Comparison of ENCODE assay signal across 29 mouse cellular contexts in genomic region chr7:92817886-92818285, GRCm38 (mm10). TPM values are rescaled to one million over a fixed set of nuclear protein-coding genes. Genes with fewer than 3 reads are reported as not detected.
DNase-seq lines count a peak whose midpoint lies in the region; ATAC-seq and TF ChIP-seq lines count a peak whose summit lies in the region.
"Had no signal": no experiment of that assay in that cellular context is flagged by ENCODE, and none has a peak within 500 bp of the region (broad histone marks: within the 10 kb centered on the region; RNA-seq: fewer than 3 reads in every experiment).

No protein-coding gene starts in this region.

- TF ChIP-seq CTCF in gastrocnemius, adult 2 months (IDR thresholded peaks at IDR 0.05): no peak
- no peak for TF ChIP-seq CTCF in liver, adult 2 months (IDR thresholded peaks at IDR 0.05; ENCODE audit: low read depth, low read length)
- no peak for TF ChIP-seq CTCF in stomach, postnatal 0 days (IDR thresholded peaks at IDR 0.05; ENCODE audit: low read depth)

- H3K9ac ChIP-seq in liver, adult 2 months (ENCODE audit: low read depth, low read length): no peak overlapping the region
- no peak overlapping the region for H3K9ac ChIP-seq in stomach, postnatal 0 days (ENCODE audit: low read length)
- H3K9ac ChIP-seq: embryonic facial prominence, embryonic 12.5 days; forebrain, embryonic 13.5 days; hindbrain, embryonic 12.5 days; neural tube, embryonic 15.5 days; stomach, embryonic 15.5 days had no signal

- 76% methylated on average over 9 of the region's 9 CpGs for WGBS in liver, adult 2 months
- WGBS in stomach, postnatal 0 days: 68% methylated on average over 9 of the region's 9 CpGs

- no peak overlapping the region for H3K4me3 ChIP-seq in gastrocnemius, adult 2 months
- H3K4me3 ChIP-seq in liver, adult 2 months (ENCODE audit: insufficient read depth, low read depth, low read length): no peak overlapping the region
- no peak overlapping the region for H3K4me3 ChIP-seq in stomach, postnatal 0 days (ENCODE audit: low read depth, low read length)
- H3K4me3 ChIP-seq: embryonic facial prominence, embryonic 12.5 days; forebrain, embryonic 13.5 days; hindbrain, embryonic 12.5 days; limb, embryonic 10.5 days; neural tube, embryonic 15.5 days; stomach, embryonic 15.5 days had no signal

- no peaks in the 10 kb centered on the region for H3K36me3 ChIP-seq in liver, adult 2 months (ENCODE audit: control insufficient read depth, insufficient read depth, low read length)
- no peaks in the 10 kb centered on the region for H3K36me3 ChIP-seq in stomach, postnatal 0 days (ENCODE audit: control insufficient read depth, insufficient read depth, low read length)
- H3K36me3 ChIP-seq: embryonic facial prominence, embryonic 12.5 days; hindbrain, embryonic 12.5 days; limb, embryonic 10.5 days; neural tube, embryonic 15.5 days; stomach, embryonic 15.5 days had no signal

- no peaks in the 10 kb centered on the region for H3K9me3 ChIP-seq in stomach, postnatal 0 days (ENCODE audit: control insufficient read depth, low read length)
- H3K9me3 ChIP-seq: embryonic facial prominence, embryonic 12.5 days; forebrain, embryonic 13.5 days; hindbrain, embryonic 12.5 days; limb, embryonic 10.5 days; neural tube, embryonic 15.5 days; stomach, embryonic 15.5 days had no signal

- peaks cover 6% of the 10 kb centered on the region; the same call in 1 of the 2 replicates for H3K4me1 ChIP-seq in liver, adult 2 months (ENCODE audit: control insufficient read depth, insufficient read depth, low read length)
- no peaks in the 10 kb centered on the region for H3K4me1 ChIP-seq in stomach, postnatal 0 days (replicated peaks; ENCODE audit: control insufficient read depth, insufficient read depth)
- H3K4me1 ChIP-seq: forebrain, embryonic 13.5 days; hindbrain, embryonic 12.5 days had no signal

- no peak for TF ChIP-seq POLR2A in liver, adult 2 months (IDR thresholded peaks at IDR 0.05; ENCODE audit: extremely low read depth, insufficient read depth, low read length)

- intact Hi-C loops in gastrocnemius, adult 2 months (cut with DNase I): no loop called here

- no peak overlapping the region for H3K4me2 ChIP-seq in stomach, postnatal 0 days (replicated peaks; ENCODE audit: low read depth)
- H3K4me2 ChIP-seq: embryonic facial prominence, embryonic 12.5 days; forebrain, embryonic 13.5 days; hindbrain, embryonic 12.5 days; liver, embryonic 11.5 days; midbrain, embryonic 11.5 days; neural tube, embryonic 15.5 days; stomach, embryonic 15.5 days had no signal

- ATAC-seq in stomach, postnatal 0 days (ENCODE audit: low FRiP score, low TSS enrichment): 0 out of 2 replicates have a peak, but pooled peaks have one; percentile 45
- ATAC-seq: activated CD4-positive, CD25-positive, alpha-beta regulatory T cell, adult 4 months; forebrain, embryonic 13.5 days had no signal

- H3K27ac ChIP-seq in gastrocnemius, adult 2 months: no peak overlapping the region
- no peak overlapping the region for H3K27ac ChIP-seq in liver, adult 2 months (replicated peaks; ENCODE audit: insufficient read depth, low read depth, low read length)
- H3K27ac ChIP-seq in stomach, postnatal 0 days (replicated peaks): no peak overlapping the region; the same call in 1 of the 2 replicates
- H3K27ac ChIP-seq: embryonic facial prominence, embryonic 12.5 days; forebrain, embryonic 13.5 days; hindbrain, embryonic 12.5 days; limb, embryonic 10.5 days; neural tube, embryonic 15.5 days; stomach, embryonic 15.5 days had no signal

- peaks cover 5% of the 10 kb centered on the region; the same call in 1 of the 2 replicates for H3K79me2 ChIP-seq in liver, adult 2 months (ENCODE audit: control insufficient read depth, insufficient read depth, low read length)

- DNase-seq in gastrocnemius, adult 2 months: peak; percentile 38
- no peak for DNase-seq in gastrocnemius, postnatal 10 days
- peak; percentile 25 for DNase-seq in liver, adult 2 months (ENCODE audit: extremely low read depth, low read depth, low spot score)
- DNase-seq in liver: no peak
- peak; percentile 33 to 40 for DNase-seq in B cell, adult 2 months
- DNase-seq in stomach, postnatal 0 days (ENCODE audit: low spot score): no peak
- DNase-seq in cerebellum, adult 9-11 months: no peak
- DNase-seq: adrenal gland, postnatal 10 days; cerebellum, adult 18-20 months; cerebellum, postnatal 25 days; gastrocnemius, postnatal 14 days; heart, postnatal 14 days; kidney, adult 9 months; kidney, postnatal 14 days; lung, adult 2 months; lung, postnatal 14 days; right cerebral cortex, adult 18-20 months; right cerebral cortex, postnatal 4 days; thymus, adult 2 months; thymus, postnatal 4 days had no signal

- no peaks in the 10 kb centered on the region for H3K27me3 ChIP-seq in liver, adult 2 months (ENCODE audit: control insufficient read depth, insufficient read depth, low read length)
- no peaks in the 10 kb centered on the region for H3K27me3 ChIP-seq in stomach, postnatal 0 days (ENCODE audit: control insufficient read depth, insufficient read depth, low read length)
- H3K27me3 ChIP-seq: embryonic facial prominence, embryonic 12.5 days; forebrain, embryonic 13.5 days; hindbrain, embryonic 12.5 days; neural tube, embryonic 15.5 days; stomach, embryonic 15.5 days had no signal

- no peak for TF ChIP-seq EP300 in stomach, postnatal 0 days (optimal IDR thresholded peaks at IDR 0.05)

RNA-seq across cellular contexts. Expression of gene Ddias, which starts 56.2 kb away (rescaled TPM):
- total RNA-seq in gastrocnemius, adult 2 months (2021): under 1 TPM in 1 of 2 experiments, not detected in 1; 0.06 TPM
- total RNA-seq in gastrocnemius, postnatal 10 days (2021): 1 to 10 TPM in 1 of 2 experiments, under 1 TPM in 1; 0.82 to 1.4 TPM
- 0.87 and 1.0 TPM in 2 replicates for total RNA-seq in liver, adult 2 months (2014; rRNA removed)
- polyA plus RNA-seq in liver, adult 2 months (2012; rRNA removed): 0.06 and 0.21 TPM in 2 replicates
- polyA plus RNA-seq in stomach, postnatal 0 days (2015; fragmentation: Nextera tagmentation; extraction: Ambion mirVana): 2.8 and 3.3 TPM in 2 replicates

RNA-seq across cellular contexts. Expression of gene Prcp, which starts 56.4 kb away (rescaled TPM):
- total RNA-seq in gastrocnemius, adult 2 months (2021): 1 to 10 TPM; 2.9 to 3.5 TPM
- 10 to 100 TPM; 22.4 to 30.9 TPM for total RNA-seq in gastrocnemius, postnatal 10 days (2021)
- total RNA-seq in liver, adult 2 months (2014; rRNA removed): 6.2 and 6.6 TPM in 2 replicates
- polyA plus RNA-seq in liver, adult 2 months (2012; rRNA removed): 4.2 and 4.6 TPM in 2 replicates
- polyA plus RNA-seq in stomach, postnatal 0 days (2015; fragmentation: Nextera tagmentation; extraction: Ambion mirVana): 14.5 and 14.7 TPM in 2 replicates

Comparison
In these comparisons a context has a peak if more than half of its experiments do, and no peak if none do; other contexts are left out.
1. DNase-seq: peak in gastrocnemius, adult 2 months (single experiment), liver, adult 2 months (single experiment) and B cell, adult 2 months (2 of 2); none in gastrocnemius, postnatal 10 days (single experiment), liver (single experiment), stomach, postnatal 0 days (single experiment) and cerebellum, adult 9-11 months (single experiment).